Mouse (Mus musculus): ENCODE data around the gene Eml4. TPM values are rescaled to one million over a fixed set of nuclear protein-coding genes. Genes with fewer than 3 reads are reported as not detected.

Eml4 gene
- polyA plus RNA-seq, 2 experiments: 42.5 to 47.9 TPM

DNA sequence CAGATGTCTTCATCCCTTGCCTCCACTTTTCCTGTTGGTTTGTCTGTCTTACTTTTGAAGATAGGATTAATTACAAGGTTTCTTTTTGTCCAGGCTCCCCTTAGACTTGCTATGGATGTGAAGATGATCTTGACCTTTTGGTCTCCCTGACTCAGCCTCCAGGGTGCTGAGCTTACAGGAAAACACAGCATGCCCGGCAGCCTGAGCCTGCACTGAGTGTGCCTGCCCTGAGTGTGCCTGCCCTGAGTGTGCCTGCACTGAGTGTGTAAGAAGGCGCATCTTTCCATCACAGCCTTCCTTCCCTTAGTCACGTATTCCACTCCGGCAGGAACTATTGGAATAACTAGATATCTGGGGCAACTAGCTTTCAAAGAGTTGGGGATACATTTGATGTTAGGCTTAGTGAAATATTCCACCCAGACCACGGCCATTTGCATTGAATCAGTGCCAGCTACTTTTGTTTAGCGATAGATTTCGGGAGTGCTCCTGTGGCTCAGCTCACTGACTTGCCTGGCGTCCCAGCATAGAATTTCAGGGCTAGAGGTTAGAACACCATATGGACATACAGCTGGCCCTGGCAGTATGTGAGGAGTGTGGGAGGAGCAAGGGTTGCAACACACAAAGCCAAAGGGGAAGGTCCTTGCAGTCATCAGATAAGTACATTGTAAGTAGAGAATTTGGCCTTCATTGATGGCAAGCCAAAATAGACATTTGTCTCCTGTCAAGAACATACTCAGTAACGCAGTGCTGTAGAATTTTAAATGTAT, 2.5 kb upstream of the Eml4 start:
- Histone ChIP-seq H3K27ac (replicated peaks; ENCODE audit: low read depth, low read length) (no peak overlapping the region), H3K9ac (ENCODE audit: low read depth, low read length, severe bottlenecking) (no peak overlapping the region), H3K4me2 (replicated peaks; ENCODE audit: low read depth, low read length, severe bottlenecking) (no peak overlapping the region), H3K36me3 (ENCODE audit: control insufficient read depth, insufficient read depth, low read length) (no peaks in the 10 kb centered on the region), H3K4me3 (replicated peaks; ENCODE audit: low read length) (no peak overlapping the region), H3K27me3 (ENCODE audit: control insufficient read depth, insufficient read depth, low read length) (no peaks in the 10 kb centered on the region), H3K9me3 (ENCODE audit: control insufficient read depth, low read length) (no peaks in the 10 kb centered on the region), H3K4me1 (ENCODE audit: control insufficient read depth, insufficient read depth, low read length) (peaks cover 10% of the 10 kb centered on the region; the same call in 1 of the 2 replicates)
- ATAC-seq (ENCODE audit: low FRiP score, low read depth) (no peak), DNase-seq (ENCODE audit: low spot score) (no peak)
- WGBS: 91% methylated on average over 9 of the region's 9 CpGs
- no peak for TF ChIP-seq POLR2A (IDR thresholded peaks at IDR 0.05; ENCODE audit: borderline replicate concordance, extremely low read depth, insufficient read depth, insufficient read length)

DNA sequence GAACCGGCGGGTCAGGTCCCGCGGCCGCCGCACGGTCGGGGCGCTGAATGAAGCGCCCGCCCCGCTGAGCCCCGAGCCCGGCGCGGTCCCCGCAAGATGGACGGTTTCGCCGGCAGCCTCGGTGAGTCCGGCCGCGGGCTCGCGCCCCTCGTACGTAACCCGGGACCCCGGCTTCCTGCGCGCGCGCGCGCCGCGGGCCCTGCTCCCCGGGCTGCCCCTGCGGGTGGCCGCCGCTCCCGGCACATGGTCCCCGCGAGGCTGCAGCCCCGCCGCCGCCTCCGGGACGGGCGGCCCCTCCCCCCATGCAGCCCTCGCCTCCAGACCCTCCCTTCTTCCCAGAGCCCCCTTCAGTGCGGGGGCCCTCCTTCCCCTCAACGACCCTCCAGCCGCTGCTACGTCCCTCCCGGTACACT, 394 bp downstream of the Eml4 start:
- DNase-seq (ENCODE audit: low spot score) (no peak), ATAC-seq (ENCODE audit: low FRiP score, low read depth) (peak; percentile 50)
- H3K4me2 ChIP-seq (replicated peaks; ENCODE audit: low read depth, low read length, severe bottlenecking): peak overlapping the region; percentile 64
- WGBS: 0% methylated on average over 17 of the region's 57 CpGs
- H3K9me3 ChIP-seq (ENCODE audit: control insufficient read depth, low read length): no peaks in the 10 kb centered on the region
- no peaks in the 10 kb centered on the region for H3K27me3 ChIP-seq (ENCODE audit: control insufficient read depth, insufficient read depth, low read length)
- peaks cover 23% of the 10 kb centered on the region for H3K4me1 ChIP-seq (ENCODE audit: control insufficient read depth, insufficient read depth, low read length)
- H3K27ac ChIP-seq (replicated peaks; ENCODE audit: low read depth, low read length): peak overlapping the region; percentile 87
- no peak for TF ChIP-seq POLR2A (IDR thresholded peaks at IDR 0.05; ENCODE audit: borderline replicate concordance, extremely low read depth, insufficient read depth, insufficient read length)
- peak overlapping the region; percentile 83 for H3K4me3 ChIP-seq (replicated peaks; ENCODE audit: low read length)
- no peaks in the 10 kb centered on the region for H3K36me3 ChIP-seq (ENCODE audit: control insufficient read depth, insufficient read depth, low read length)
- peak overlapping the region; percentile 92 for H3K9ac ChIP-seq (ENCODE audit: low read depth, low read length, severe bottlenecking)

DNA sequence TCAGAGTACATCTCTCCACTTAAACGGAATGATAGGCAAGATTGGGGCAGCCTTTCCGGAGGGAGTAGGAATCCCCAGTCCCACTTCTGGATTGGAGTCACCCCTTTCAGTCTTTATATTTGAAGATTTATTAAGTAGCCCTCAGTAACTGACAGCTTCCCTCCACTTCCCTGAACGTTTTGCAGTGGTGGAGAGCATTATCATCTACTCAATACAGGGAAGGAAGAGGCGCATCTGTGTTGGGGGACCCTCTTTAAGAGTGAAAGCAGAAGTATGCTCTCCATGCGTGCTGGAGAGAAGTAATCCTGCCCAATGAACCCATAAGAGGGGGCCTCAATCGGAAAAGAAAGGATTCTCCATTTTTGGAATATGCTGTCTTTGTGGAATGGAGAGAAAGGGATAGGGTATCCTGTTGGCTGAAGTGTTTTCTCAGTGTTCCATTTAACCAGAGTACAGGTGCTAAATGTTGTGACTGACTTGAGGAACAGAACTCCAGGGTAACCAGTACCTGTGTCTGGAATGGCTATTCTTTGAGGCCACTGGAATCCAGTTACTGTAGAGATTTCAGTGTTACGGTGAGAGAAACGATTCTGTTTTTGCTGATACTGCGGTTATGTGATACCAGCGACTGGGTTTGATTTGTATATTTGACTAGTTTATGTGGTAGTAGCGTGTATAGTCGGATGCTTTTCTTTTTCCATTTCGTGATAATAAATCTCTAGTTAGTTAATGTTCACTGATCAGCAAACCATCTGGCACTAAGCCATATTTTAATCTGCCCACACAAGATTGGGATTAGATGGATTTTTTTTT, 1.1 kb downstream of the Eml4 start:
- no peaks in the 10 kb centered on the region for H3K27me3 ChIP-seq (ENCODE audit: control insufficient read depth, insufficient read depth, low read length)

DNA sequence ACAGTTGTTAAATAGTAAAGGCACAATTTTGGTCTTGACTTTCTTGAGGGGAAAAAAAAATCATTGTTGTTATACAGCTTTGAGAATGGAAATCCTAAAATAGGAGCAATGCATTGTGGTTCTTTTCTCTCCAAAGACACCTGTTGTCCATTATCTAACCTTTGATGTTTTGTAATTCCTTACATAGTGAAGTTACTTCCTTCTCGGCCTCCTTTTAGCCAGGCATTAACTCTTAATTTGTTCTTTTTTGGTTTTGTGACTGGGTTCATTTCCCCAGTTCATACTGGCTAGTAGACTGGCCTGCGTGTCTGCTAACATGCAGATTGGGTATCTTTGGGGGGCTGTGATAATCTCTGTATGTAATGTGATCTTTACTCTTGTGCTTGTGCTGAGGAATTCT, 1.7 kb downstream of the Eml4 start:
- Histone ChIP-seq H3K27ac (replicated peaks; ENCODE audit: low read depth, low read length) (peak overlapping the region; percentile 3; the same call in 1 of the 2 replicates), H3K4me3 (replicated peaks; ENCODE audit: low read length) (peak overlapping the region; percentile 83), H3K9ac (ENCODE audit: low read depth, low read length, severe bottlenecking) (no peak overlapping the region; the same call in 1 of the 2 replicates), H3K27me3 (ENCODE audit: control insufficient read depth, insufficient read depth, low read length) (no peaks in the 10 kb centered on the region), H3K4me1 (ENCODE audit: control insufficient read depth, insufficient read depth, low read length) (peaks cover 23% of the 10 kb centered on the region), H3K4me2 (replicated peaks; ENCODE audit: low read depth, low read length, severe bottlenecking) (peak overlapping the region; percentile 64), H3K36me3 (ENCODE audit: control insufficient read depth, insufficient read depth, low read length) (no peaks in the 10 kb centered on the region), H3K9me3 (ENCODE audit: control insufficient read depth, low read length) (no peaks in the 10 kb centered on the region)
- DNase-seq (ENCODE audit: low spot score) (peak; percentile 33), ATAC-seq (ENCODE audit: low FRiP score, low read depth) (no peak)
- WGBS: 5% methylated on average over 2 of the region's 2 CpGs
- TF ChIP-seq POLR2A (IDR thresholded peaks at IDR 0.05; ENCODE audit: borderline replicate concordance, extremely low read depth, insufficient read depth, insufficient read length): no peak

More for the DNA sequence above, 1.1 kb downstream of the Eml4 start:
- Histone ChIP-seq H3K9me3 (ENCODE audit: control insufficient read depth, low read length) (no peaks in the 10 kb centered on the region), H3K9ac (ENCODE audit: low read depth, low read length, severe bottlenecking) (peak overlapping the region; percentile 92), H3K36me3 (ENCODE audit: control insufficient read depth, insufficient read depth, low read length) (no peaks in the 10 kb centered on the region), H3K27ac (replicated peaks; ENCODE audit: low read depth, low read length) (peak overlapping the region; percentile 87), H3K4me3 (replicated peaks; ENCODE audit: low read length) (peak overlapping the region; percentile 83), H3K4me1 (ENCODE audit: control insufficient read depth, insufficient read depth, low read length) (peaks cover 23% of the 10 kb centered on the region), H3K4me2 (replicated peaks; ENCODE audit: low read depth, low read length, severe bottlenecking) (peak overlapping the region; percentile 64)
- WGBS: 4% methylated on average over 13 of the region's 13 CpGs
- TF ChIP-seq POLR2A (IDR thresholded peaks at IDR 0.05; ENCODE audit: borderline replicate concordance, extremely low read depth, insufficient read depth, insufficient read length): no peak
- DNase-seq (ENCODE audit: low spot score): peak; percentile 19
- no peak; the same call in 1 of the 2 replicates for ATAC-seq (ENCODE audit: low FRiP score, low read depth)

DNA sequence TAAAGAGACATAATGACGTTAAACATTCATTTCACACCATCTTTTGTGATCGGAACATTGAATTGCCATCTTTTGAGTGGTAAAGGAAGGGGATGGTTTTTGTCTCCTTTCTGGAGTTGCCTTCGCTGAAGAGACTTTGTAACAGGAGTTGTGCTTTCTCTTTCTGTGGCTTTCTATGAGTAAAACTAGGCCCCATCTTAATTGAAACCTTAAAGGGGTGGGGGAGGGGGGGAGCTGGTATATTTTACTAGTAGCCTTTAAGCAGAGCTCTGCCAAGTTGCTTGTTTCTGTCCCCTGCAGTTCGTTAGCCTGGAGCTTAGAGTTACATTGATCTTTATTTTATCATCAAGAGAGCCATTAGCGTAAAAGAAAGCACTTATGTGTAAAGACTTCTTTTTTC, 2.3 kb downstream of the Eml4 start:
- DNase-seq (ENCODE audit: low spot score): peak; percentile 62
- peak overlapping the region; percentile 3; the same call in 1 of the 2 replicates for H3K27ac ChIP-seq (replicated peaks; ENCODE audit: low read depth, low read length)
- peaks cover 23% of the 10 kb centered on the region for H3K4me1 ChIP-seq (ENCODE audit: control insufficient read depth, insufficient read depth, low read length)
- no peaks in the 10 kb centered on the region for H3K9me3 ChIP-seq (ENCODE audit: control insufficient read depth, low read length)
- no peak for TF ChIP-seq POLR2A (IDR thresholded peaks at IDR 0.05; ENCODE audit: borderline replicate concordance, extremely low read depth, insufficient read depth, insufficient read length)
- WGBS: 10% methylated on average over 5 of the region's 5 CpGs
- peak overlapping the region; percentile 28; the same call in 1 of the 2 replicates for H3K9ac ChIP-seq (ENCODE audit: low read depth, low read length, severe bottlenecking)
- peak overlapping the region; percentile 64 for H3K4me2 ChIP-seq (replicated peaks; ENCODE audit: low read depth, low read length, severe bottlenecking)
- H3K4me3 ChIP-seq (replicated peaks; ENCODE audit: low read length): peak overlapping the region; percentile 83
- no peaks in the 10 kb centered on the region for H3K36me3 ChIP-seq (ENCODE audit: control insufficient read depth, insufficient read depth, low read length)
- H3K27me3 ChIP-seq (ENCODE audit: control insufficient read depth, insufficient read depth, low read length): no peaks in the 10 kb centered on the region
- ATAC-seq (ENCODE audit: low FRiP score, low read depth): no peak
